Mouse (Mus musculus) c-Kit-negative CD71-positive TER-119-positive erythroid progenitor cells, embryonic 14.5 days (primary cell): ENCODE results near the gene Atp2a2.
"Not testable (repeated sequence)": the region's sequence is repeated elsewhere in the genome, so short reads cannot be mapped to it uniquely, and the experiment has no call there.

Experiments
- DNase-seq: peaks from one replicate; pipeline ENCODE4 v3.0.0-alpha.2; 2013; ENCODE audit warnings: low read depth, low spot score

The Atp2a2 gene

DNA sequence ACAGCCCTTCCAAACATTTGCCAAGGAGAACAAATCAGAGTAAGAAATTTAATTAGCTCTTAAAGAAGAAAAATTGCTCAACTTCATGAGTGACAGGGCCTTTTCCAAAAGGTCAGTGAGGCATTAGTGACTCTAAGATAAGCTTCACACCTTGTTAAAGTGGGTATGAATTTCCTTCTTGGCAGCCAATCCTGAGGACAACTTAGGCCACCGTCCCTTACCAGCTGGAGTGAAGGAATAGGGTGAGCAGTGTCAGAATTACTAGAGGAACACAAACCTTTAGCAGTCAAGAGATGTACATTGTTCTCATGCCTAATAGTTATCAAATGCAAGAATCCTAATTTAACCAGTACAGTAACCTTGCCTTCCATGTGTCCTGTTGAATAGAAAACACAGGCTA is 7.6 kb downstream of the Atp2a2 start:
- no peak for DNase-seq

DNA sequence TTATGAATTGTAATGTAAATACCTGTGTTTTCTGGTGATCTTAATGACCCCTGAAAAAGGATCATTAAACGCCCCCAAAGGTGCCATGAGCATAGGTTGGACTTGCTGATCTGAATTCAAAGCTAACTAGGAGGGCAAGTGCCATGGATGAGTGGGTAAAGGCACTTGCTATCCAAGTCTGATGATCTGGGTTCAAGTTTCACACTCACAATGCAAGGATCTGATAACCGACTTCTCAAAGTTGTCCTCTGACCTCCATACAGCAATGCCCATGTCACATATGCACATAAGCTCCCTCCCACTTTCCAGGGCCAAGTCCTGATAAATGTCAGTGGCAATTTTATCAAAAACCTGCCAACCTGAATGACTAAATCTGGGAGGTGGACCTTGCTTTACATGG is 9.0 kb downstream of the Atp2a2 start:
- DNase-seq = no peak

DNA sequence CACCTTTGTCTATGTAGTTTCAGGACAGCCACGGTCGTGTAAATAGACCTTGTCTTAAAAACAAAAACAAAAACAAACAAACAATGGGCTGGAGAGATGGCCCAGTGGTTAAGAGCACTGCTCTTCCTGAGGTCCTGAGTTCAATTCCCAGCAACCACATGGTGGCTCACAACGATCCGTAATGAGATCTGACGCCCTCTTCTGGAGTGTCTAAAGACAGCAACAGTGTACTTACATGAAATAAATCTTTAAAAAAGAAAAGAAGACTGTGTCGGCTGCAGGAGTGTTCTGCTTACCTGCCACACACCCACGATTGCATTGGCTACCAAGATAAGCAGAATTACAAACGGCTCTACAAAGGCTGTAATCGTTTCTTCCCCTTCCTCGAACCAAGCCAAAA is 10.6 kb downstream of the Atp2a2 start:
- DNase-seq = no peak

DNA sequence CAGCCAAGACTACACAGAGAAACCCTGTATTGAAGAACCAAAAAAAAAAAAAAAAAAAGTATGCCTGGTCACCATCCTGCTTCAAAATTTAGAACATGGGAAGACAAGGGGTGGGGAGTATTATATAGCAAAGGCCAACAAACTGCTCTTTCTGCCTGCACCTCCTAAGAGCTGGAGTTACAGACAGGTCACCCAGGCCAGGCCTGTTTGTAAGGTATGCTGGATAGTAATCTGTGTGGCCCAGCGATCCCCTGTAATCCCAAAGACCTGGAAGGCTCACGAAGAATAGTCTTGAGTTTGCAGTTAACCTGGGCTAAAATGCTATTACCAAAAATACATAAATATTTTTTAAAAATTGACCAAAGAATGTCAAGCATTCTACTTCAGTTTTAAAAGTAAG is 11.9 kb downstream of the Atp2a2 start:
- no peak for DNase-seq

DNA sequence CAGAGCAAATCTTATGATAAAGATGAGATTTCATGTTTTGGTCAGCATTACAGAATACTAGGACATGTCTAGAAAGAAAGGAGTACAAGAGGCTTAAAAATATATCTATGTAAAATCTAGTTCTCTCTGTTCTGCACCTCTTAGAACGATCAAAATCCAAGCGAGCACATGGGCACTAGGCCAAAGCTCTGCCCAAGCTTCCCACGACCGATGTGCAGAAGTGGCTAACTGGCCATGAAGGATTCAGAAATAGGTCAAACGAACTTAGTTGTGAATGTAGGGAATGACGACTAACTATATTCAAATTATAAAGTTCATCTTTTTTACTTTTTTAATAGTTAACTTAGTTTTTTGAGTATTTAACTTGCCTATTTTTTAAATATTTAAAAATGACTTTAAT is 14.2 kb downstream of the Atp2a2 start:
- no peak for DNase-seq

DNA sequence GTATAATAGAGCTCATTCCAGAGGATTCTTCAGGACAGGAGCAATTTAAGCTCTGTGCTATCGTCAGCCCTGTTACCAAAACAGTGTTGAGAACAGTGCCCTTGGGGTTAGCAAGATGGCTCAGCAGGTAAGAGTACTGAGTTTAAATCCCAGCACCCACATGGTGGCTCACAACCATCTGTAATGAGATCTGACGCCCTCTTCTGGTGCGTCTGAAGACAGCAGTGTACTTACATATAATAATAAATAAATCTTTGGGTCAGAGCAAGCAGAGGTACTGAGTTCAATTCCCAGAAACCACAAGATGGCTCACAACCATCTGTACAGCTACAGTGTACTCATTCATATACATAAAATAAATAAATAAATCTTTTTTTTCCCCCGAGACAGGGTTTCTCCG is 15.8 kb downstream of the Atp2a2 start:
- DNase-seq = not testable (repeated sequence)

DNA sequence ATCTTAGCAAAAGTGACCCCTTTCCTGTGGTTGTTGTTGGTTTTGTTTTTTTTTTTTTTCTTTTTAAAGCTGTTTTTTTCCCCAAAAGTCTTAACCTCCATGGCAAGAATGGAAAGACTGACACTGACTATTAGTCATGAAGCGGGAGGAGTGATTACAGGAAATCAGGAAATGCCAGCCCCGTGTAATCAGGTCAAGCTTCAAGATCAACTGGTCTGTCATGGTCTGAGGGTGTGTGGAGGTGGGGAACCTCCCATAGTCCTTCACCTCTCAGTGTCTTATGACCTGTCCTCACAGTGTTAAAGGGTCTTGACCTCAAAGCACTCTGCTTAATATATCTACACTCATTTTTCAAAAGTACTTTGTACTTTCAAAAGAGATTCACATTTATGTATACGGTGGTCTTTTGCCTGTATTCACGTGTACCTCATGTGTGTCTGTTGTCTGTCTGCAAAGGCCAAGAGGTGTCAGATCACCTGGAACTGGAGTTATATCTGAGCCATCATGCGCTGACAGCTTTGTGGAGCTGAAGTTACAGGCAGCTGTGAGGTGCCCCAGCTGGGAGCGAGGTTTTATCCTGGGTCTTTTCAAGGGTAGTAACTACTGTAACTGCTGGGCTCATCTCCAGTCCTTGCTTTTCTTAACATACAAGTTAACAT is 19.2 kb downstream of the Atp2a2 start:
- DNase-seq = no peak

DNA sequence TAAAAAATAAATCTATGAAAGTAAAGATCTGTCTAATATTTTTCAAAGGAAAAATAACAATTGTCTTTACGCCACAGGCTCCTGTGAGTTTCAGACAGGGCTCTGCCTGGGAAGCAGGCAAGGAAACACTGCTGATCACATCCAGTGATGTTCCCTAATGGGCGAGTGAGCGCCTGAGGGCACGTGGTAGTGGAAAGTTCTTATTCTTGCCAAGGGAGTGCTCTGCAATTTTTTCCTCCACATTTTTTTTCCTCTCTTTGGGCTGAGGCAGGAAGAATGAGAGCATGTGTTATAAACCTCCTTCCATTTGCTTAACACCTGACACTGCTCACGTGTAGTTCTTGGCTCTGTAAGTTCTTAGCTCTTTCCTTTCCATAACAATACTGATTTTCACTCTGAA is 20.2 kb downstream of the Atp2a2 start:
- DNase-seq = no peak

DNA sequence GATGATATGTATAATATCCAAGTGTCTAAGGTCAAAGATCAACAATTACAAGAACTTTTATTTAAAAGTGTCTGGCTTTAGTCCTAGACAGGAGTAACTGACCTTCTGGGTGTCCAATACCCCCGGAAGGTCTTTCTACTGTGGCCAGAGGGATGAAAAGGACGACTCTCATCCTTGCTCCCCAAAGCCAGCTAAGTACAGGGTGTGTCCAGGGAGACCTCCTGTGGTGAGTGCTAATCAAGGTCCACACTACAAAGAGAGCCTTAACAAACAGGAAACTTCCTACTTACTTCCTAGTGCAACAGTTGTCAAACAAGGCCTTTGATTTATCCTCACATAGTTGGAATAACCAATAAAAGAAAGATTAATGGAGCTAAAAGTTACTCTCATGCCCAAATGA is 22.9 kb downstream of the Atp2a2 start:
- no peak for DNase-seq

DNA sequence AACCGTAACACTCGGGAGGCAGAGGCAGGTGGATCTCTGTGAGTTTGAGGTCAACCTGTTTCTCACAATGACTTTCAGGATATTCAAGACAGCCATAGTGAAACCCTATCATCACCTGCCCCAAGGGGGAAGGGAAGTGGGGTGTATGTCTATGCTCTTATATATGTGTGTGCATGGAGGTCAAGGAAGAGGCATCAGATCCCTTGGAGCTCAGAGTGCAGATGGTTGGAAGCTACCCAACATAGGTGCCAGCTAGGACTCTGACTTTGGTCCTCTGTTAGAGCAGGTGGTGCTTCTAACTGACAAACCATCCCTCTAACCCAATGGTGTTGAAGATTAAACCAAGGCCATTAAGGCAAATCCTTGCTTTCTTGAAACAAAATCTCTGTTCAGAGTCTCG is 24.5 kb downstream of the Atp2a2 start:
- no peak for DNase-seq

DNA sequence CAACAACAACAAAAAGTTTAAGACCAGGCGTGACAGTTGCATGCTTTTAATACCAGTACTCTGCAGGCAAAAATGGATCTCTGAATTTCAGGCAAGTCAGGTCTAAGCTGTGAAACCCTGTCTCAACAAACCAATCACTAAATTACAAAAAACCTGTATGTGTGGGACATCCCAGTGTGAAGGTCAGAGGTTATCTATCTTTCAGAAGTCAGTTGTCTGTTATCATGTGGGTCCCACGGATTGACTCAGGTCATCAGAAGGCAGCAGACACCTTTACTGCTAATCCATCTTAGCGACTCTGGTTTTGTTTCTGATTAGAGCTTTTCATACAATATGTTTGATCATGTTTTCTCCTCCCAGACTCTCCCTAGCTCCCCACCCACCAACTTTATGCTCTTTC is 25.9 kb downstream of the Atp2a2 start:
- DNase-seq = no peak

DNA sequence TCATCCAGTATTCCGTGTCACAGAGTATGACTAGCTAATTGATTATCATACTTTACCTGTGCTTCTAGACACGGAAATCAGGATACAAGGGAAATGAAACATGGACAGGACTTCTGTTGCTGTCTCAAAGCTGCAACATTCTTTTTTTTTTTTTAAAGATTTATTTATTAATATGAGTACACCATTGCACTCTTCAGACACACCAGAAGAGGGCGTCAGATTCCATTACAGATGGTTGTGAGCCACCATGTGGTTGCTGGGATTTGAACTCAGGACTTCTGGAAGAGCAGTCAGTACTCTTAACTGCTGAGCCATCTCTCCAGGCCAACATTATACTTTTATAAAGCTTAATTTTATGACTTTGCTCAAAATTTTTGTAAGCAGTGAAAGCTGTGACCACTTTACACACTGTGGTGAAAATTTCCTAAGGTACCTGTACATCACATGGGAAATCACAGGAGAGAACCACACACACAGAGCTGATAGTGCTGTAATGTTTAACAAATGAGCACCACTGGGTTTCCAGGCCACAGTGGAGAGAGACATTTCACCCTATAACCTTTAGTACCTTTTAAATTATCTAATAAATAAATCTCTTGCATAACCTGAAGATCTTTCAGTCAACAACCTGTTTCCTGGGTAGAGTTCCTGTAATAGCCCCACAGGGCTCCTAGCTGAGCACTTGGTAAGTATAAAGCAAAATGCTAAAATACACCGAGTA is 27.2 kb downstream of the Atp2a2 start:
- no peak for DNase-seq

DNA sequence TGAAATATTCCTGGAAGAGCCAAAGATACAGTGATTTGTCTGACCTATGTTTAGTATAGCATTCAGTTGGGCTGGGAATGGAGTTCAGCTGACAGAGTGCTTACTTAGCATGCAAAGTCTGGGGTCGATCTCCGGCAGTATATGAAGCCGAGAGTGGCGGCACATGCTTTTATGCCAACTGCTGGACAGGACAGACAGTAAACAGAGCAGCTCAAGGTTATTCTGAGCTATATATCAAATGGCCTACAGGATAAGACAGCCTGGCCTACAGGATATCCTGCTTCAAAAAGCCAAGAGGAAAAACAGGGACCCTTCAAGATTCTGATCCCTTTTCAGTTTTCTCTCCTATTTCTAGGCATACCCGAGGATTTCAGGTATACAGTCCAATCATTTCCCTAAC is 30.4 kb downstream of the Atp2a2 start:
- no peak for DNase-seq

DNA sequence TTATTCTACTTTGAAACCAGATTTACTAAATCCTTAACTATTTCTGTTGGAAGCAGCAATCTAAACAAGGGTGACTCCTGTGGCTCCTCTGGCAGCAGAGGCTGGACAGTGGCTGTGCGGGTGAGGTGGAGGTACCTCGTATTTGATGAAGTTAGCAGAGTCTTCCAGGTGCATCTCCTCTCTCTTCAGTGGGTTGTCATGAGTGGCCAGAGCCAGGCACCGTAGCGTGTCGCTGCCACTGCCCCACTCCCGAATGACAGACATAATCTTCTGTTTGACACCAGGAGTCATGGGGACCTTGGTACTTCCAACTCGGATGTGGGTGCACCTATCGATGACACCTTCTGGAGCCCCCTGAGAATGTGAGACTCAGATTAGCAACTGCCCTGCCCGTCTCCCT is 40.6 kb downstream of the Atp2a2 start:
- no peak for DNase-seq

DNA sequence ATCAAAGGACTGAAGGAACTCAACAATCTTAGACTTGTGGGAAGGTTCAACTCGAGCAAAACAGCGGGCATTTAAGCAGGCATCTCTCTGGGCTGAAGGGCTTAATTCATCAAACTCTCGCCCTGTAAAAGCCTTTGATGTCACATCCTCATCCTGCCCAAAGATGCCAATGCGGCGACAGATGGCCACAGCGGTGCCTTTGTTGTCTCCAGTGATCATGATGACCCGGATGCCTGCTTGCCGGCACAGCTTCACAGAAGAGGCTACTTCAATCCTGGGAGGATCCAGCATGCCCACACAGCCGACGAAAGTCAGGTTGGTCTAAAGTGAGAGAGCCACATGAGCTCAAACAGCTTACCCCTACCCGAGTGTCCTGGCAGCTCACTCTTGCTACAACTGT is 41.4 kb downstream of the Atp2a2 start:
- DNase-seq = no peak

DNA sequence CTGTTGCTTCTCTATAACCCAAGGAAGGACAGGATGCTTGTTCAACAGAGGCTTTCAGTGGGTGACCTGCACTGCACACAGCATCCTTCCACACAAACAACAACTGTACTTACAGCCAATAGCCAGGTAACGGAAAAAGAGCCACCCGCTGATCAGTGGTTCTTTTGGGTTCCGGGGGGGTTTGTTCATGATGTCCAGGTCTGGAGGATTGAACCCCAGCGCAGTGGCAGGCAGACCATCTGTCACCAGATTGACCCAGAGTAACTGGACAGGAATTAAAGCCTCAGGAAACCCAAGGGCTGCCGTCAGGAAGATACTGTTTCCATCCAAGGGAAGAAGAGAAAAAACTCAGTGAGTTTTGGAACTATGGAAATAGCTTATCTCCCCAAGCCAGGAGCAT is 42.7 kb downstream of the Atp2a2 start:
- no peak for DNase-seq

DNA sequence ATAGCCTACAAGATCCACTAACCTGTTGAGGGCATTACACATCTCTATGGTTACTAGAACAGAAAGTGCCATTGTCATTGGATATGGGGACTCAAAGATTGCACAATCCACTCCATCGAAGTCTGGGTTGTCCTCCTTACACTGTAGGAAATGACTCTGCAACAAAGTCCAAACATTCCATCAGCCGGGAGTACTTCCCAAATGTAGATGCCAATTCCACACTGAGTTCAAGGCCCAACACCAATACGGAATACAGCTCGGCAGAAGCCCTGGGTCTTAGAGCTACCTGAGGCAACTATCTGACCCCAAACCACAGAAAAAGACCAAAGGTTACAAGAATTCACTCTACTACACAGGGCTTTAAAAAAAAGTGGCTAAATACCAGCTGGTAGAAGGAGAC is 44.0 kb downstream of the Atp2a2 start:
- no peak for DNase-seq

DNA sequence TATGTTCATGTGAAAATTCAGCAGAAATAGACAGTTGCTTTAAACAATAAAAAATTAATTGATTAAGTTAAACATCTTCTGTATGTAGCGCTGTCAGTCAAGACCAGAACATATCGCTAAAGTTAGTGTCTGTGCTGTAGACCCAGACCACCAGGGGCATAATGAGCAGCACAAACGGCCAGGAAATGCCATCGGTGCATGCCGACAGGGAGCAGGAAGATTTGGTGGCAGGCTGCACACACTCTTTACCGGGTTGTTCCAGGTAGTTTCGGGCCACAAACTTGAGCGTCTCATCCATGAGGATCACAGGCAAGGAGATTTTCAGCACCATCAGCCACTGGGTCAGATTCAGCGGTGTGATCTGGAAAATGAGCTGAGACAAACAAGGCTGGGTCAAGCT is 45.0 kb downstream of the Atp2a2 start:
- not testable (repeated sequence) for DNase-seq

DNA sequence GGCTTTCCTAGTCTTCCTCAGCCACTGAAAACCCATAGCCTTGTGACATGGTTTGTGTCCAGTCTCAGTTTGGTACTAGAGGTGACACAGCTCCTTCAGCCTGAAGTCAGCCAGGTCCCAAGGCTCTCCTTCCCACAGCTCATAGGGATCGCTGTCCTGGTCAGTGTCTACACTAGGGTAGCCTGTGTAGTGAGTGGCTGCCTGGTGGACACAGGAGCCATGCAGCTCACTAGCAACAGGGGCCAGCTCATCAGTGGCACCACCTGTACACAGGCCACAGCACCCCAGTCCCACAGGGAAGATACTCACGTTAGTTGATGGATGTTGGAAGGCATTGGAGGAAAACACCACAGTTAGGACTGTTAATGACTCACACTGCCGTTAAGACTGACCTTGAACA is 46.4 kb downstream of the Atp2a2 start:
- no peak for DNase-seq

DNA sequence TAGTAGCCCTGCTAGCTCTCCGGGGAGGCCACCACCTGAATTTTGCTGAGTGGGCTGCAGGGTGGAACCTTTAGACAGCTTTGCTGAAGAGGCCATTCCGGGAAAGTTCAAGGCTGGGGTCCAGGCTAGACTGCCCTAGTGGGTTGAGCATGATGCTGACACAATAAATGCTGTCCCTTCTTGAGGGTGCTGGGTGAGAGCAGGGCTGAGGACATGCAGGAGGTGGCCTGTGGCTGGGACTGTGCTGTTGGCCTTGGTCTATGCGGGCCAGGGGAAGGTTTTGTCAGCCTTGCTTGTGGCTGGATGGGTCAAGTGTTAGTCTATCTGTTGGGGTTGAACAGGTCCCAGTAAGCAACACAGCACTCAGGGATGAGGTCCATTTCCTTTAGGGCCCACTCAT is 47.1 kb downstream of the Atp2a2 start:
- DNase-seq = no peak

DNA sequence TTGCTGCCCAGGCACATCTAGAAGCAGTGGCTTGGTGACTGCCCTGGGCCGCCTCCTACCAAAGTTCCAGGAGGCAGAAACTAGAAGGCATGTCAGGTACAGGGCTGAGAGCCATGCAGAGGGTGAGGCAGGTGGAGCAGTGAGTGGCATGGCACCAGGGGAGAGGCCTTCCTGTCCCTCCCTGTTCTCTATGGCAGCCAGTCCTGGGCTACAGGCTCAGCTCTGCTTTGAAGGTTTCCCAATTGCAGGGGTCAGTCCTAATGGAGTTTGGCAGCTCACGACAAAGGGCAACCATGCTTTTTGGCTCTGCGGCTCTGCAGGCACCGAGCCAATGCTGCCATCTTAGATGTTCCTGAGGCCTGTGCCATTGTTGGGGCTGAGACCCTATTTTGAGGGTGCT is 47.6 kb downstream of the Atp2a2 start:
- DNase-seq = no peak

DNA sequence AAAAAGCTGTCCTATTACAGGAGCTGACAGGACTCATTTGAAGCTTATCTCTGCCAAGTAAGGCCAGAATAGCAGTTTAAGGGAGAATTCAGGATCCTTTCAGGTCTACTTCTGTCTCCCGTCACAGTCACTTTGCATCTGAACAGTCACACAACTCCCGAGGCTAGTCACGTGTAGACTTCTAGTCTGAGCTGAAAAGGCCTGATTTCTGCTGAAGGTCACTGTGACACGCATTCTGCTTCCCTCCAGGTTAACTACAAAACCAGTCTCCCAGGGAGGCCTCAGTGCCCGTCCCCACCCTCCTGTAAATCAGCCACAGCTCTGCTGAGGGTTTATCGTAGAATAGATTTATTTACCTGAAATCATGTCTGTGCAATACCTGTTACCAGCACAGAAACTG is 48.8 kb downstream of the Atp2a2 start:
- no peak for DNase-seq

DNA sequence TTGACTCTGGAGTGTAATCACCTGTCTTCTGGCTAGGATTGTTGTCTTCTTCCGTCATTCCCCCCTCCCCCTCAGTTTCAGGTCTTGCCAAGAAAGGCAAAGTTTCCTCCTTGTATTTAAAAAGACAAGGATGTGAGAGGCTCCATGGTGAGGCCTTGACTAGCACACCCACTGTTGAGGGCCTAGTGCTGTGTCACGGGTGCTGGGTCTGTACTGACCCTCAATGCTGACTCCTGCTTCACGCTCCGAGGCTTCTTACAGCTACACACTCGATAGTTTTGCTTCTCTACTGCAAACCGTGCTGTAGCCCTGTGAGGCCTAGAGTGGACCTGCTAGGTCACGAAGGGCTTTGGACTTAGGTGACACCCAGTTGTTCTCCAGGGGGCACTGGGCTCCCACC is 49.8 kb downstream of the Atp2a2 start:
- no peak for DNase-seq

DNA sequence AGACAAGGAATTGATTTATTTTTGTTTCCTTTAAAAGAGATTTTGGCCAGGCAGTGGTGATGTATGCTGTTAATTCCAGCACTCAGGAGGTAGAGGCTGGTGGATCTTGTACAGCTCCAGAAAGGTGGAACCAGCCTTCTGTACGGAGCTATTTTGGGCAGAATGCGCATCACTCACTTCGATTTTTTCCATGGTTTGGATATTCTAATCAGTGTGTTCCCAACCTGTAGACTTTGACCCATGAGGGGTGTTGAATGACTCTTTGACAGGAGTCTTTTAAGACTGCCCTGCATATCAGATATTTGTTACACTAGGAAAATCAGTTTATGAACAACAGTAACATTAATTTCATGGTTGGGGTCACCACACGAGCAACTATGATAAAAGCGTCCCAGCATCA is 50.7 kb downstream of the Atp2a2 start:
- DNase-seq = no peak
